Mouse (Mus musculus) R1 (cell line): ENCODE data around the gene Adam10.
A peak's percentile ranks its signal among the peaks of the same experiment; 100 is the strongest.

ENCODE experiments used
- DNase-seq: peaks from one replicate; pipeline ENCODE4 v3.0.0-alpha.2; 2018; ENCODE audit warnings: low read depth, low spot score

Gene Adam10

GRCm38 (mm10) chr9:70673656-70674055, 5.1 kb upstream of the Adam10 start:
- DNase-seq = no peak

- no peak for DNase-seq
Measured at GRCm38 (mm10) chr9:70675117-70675516, 3.7 kb upstream of the Adam10 start.

GRCm38 (mm10) chr9:70675961-70676360, 2.8 kb upstream of the Adam10 start:
- DNase-seq = peak; percentile 10

- DNase-seq = peak; percentile 69
Measured at GRCm38 (mm10) chr9:70679132-70680091, 615 bp downstream of the Adam10 start.

- DNase-seq = no peak
Measured at GRCm38 (mm10) chr9:70682202-70682601, 3.4 kb downstream of the Adam10 start.

GRCm38 (mm10) chr9:70688301-70688968, 9.6 kb downstream of the Adam10 start:
- DNase-seq = no peak

GRCm38 (mm10) chr9:70689926-70690325, 11.1 kb downstream of the Adam10 start:
- DNase-seq = no peak

- no peak for DNase-seq
Measured at GRCm38 (mm10) chr9:70690579-70690978, 11.8 kb downstream of the Adam10 start.

GRCm38 (mm10) chr9:70691772-70692693, 13.2 kb downstream of the Adam10 start:
- no peak for DNase-seq

GRCm38 (mm10) chr9:70695723-70696122, 16.9 kb downstream of the Adam10 start:
- DNase-seq = no peak

GRCm38 (mm10) chr9:70698090-70698489, 19.3 kb downstream of the Adam10 start:
- no peak for DNase-seq

- no peak for DNase-seq
Measured at GRCm38 (mm10) chr9:70703597-70704203, 24.9 kb downstream of the Adam10 start.

GRCm38 (mm10) chr9:70706444-70706843, 27.6 kb downstream of the Adam10 start:
- DNase-seq = no peak

GRCm38 (mm10) chr9:70729544-70729943, 50.7 kb downstream of the Adam10 start:
- peak; percentile 34 for DNase-seq

GRCm38 (mm10) chr9:70731079-70731478, 52.3 kb downstream of the Adam10 start:
- DNase-seq = no peak

- DNase-seq = peak; percentile 13
Measured at GRCm38 (mm10) chr9:70733208-70733607, 54.4 kb downstream of the Adam10 start.

- DNase-seq = no peak
Measured at GRCm38 (mm10) chr9:70739998-70740397, 61.2 kb downstream of the Adam10 start.

- no peak for DNase-seq
Measured at GRCm38 (mm10) chr9:70751504-70752222, 72.9 kb downstream of the Adam10 start.

- DNase-seq = no peak
Measured at GRCm38 (mm10) chr9:70760974-70761373, 82.2 kb downstream of the Adam10 start.

- no peak for DNase-seq
Measured at GRCm38 (mm10) chr9:70775517-70775916, 96.7 kb downstream of the Adam10 start.

- DNase-seq = no peak
Measured at GRCm38 (mm10) chr9:70782191-70782590, 103.4 kb downstream of the Adam10 start.
